Comparison of ENCODE assay signal across 29 mouse cellular contexts in the genomic region with DNA sequence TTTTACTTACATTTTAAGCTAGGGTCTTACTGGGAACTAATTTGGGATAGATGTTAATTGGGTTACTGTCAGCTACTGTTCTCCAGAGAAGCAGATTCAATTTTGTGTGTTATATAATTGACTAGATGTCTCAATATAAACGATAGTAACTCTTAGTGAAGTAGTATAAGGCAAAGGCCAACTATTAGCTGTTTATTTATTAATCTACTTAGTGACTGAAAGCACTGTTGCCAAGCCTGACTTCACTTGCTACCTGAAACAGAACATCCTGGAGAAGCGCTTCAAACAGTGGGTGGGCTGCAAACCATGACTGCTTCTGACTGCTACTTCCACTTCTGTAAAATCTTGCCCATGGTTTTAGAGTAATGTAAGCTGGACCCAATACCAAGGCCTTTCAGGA.
"Had no signal": no experiment of that assay in that cellular context is flagged by ENCODE, and none has a peak within 500 bp of the region (broad histone marks: within the 10 kb centered on the region; RNA-seq: fewer than 3 reads in every experiment).

No protein-coding gene starts in this region.

- H3K27me3 ChIP-seq: limb, embryonic 13.5 days; limb, embryonic 15.5 days; liver, embryonic 13.5 days; liver, embryonic 15.5 days; lung, embryonic 15.5 days; megakaryocyte, embryonic 14.5 days; midbrain, embryonic 12.5 days; midbrain, embryonic 13.5 days; midbrain, embryonic 15.5 days; neural tube, embryonic 12.5 days; neural tube, embryonic 13.5 days had no signal

- H3K4me3 ChIP-seq: limb, embryonic 10.5 days; limb, embryonic 12.5 days; limb, embryonic 13.5 days; limb, embryonic 15.5 days; liver, embryonic 13.5 days; liver, embryonic 15.5 days; lung, embryonic 15.5 days; megakaryocyte, embryonic 14.5 days; midbrain, embryonic 10.5 days; midbrain, embryonic 12.5 days; midbrain, embryonic 13.5 days; midbrain, embryonic 15.5 days; neural tube, embryonic 12.5 days; neural tube, embryonic 13.5 days had no signal

- H3K27ac ChIP-seq: limb, embryonic 10.5 days; limb, embryonic 12.5 days; limb, embryonic 13.5 days; limb, embryonic 15.5 days; liver, embryonic 13.5 days; liver, embryonic 14.5 days; liver, embryonic 15.5 days; lung, embryonic 15.5 days; macrophage; midbrain, embryonic 10.5 days; midbrain, embryonic 12.5 days; midbrain, embryonic 13.5 days; midbrain, embryonic 15.5 days; neural tube, embryonic 12.5 days; neural tube, embryonic 13.5 days had no signal

- ATAC-seq: liver, postnatal 0 days; lung, postnatal 0 days; midbrain, embryonic 13.5 days had no signal

- DNase-seq: left cerebral cortex, postnatal 4 days; liver; liver, embryonic 13.5 days; liver, postnatal 0 days; lung, adult 18-20 months; lung, adult 2 months; lung, embryonic 14.5 days; lung, postnatal 10 days; lung, postnatal 14 days; lung, postnatal 36 days; lung, postnatal 4 days had no signal

- H3K9ac ChIP-seq: limb, embryonic 12.5 days; limb, embryonic 13.5 days; limb, embryonic 15.5 days; liver, embryonic 13.5 days; liver, embryonic 14.5 days; liver, embryonic 15.5 days; liver, postnatal 0 days; lung, embryonic 14.5 days; lung, embryonic 15.5 days; midbrain, embryonic 12.5 days; midbrain, embryonic 13.5 days; midbrain, embryonic 15.5 days; neural tube, embryonic 12.5 days; neural tube, embryonic 13.5 days had no signal

- H3K4me2 ChIP-seq: limb, embryonic 12.5 days; limb, embryonic 13.5 days; limb, embryonic 15.5 days; liver, embryonic 11.5 days; liver, embryonic 13.5 days; liver, embryonic 15.5 days; lung, embryonic 14.5 days; lung, embryonic 15.5 days; midbrain, embryonic 11.5 days; midbrain, embryonic 12.5 days; midbrain, embryonic 13.5 days; midbrain, embryonic 15.5 days; neural tube, embryonic 12.5 days; neural tube, embryonic 13.5 days had no signal

- H3K9me3 ChIP-seq: limb, embryonic 10.5 days; limb, embryonic 12.5 days; limb, embryonic 13.5 days; limb, embryonic 15.5 days; liver, embryonic 13.5 days; liver, embryonic 15.5 days; lung, embryonic 15.5 days; megakaryocyte, embryonic 14.5 days; midbrain, embryonic 10.5 days; midbrain, embryonic 12.5 days; midbrain, embryonic 13.5 days; midbrain, embryonic 15.5 days; neural tube, embryonic 12.5 days; neural tube, embryonic 13.5 days had no signal

- H3K4me1 ChIP-seq: limb, embryonic 12.5 days; limb, embryonic 15.5 days; liver, embryonic 13.5 days; liver, embryonic 15.5 days; lung, embryonic 15.5 days; megakaryocyte, embryonic 14.5 days; midbrain, embryonic 10.5 days; midbrain, embryonic 12.5 days; midbrain, embryonic 13.5 days; midbrain, embryonic 15.5 days; neural tube, embryonic 12.5 days; neural tube, embryonic 13.5 days had no signal
